Mouse (Mus musculus) heart, embryonic 15.5 days (tissue): Measurements from ENCODE around the gene Spag6. TPM values are rescaled to one million over a fixed set of nuclear protein-coding genes. Genes with fewer than 3 reads are reported as not detected.

Source experiments
- ATAC-seq: fragments of 200-750 bp; cut with Nextera tagmentation; replicated peaks from 2 replicates; pipeline ENCODE4 v1.8.0; 2017; ENCODE audit warnings: low read depth, moderate TSS enrichment; ENCODE audit not compliant: insufficient number of reproducible peaks, insufficient read depth, low FRiP score
- H3K27ac ChIP-seq: fragments of 300-500 bp; sonication (generic); 2 replicates; pipeline ENCODE4 v1.5.1; 2015; ENCODE audit warnings: mild to moderate bottlenecking, inconsistent platforms
- H3K27me3 ChIP-seq: fragments of 300-500 bp; sonication (generic); 2 replicates; pipeline ENCODE4 v1.6.1; 2015; ENCODE audit warnings: inconsistent platforms
- H3K36me3 ChIP-seq: fragments of 300-500 bp; sonication (generic); 2 replicates; pipeline ENCODE4 v1.6.1; 2015; ENCODE audit warnings: mild to moderate bottlenecking, inconsistent platforms
- H3K4me1 ChIP-seq: fragments of 300-500 bp; sonication (generic); replicated peaks from 2 replicates; pipeline ENCODE4 v1.6.1; 2015; ENCODE audit warnings: inconsistent platforms
- H3K4me2 ChIP-seq: fragments of 300-500 bp; sonication (generic); 2 replicates; pipeline ENCODE4 v1.6.1; 2015; ENCODE audit warnings: inconsistent platforms, mild to moderate bottlenecking, moderate library complexity
- H3K4me3 ChIP-seq: fragments of 300-500 bp; sonication (generic); 2 replicates; pipeline ENCODE4 v1.5.1; 2015; ENCODE audit warnings: mild to moderate bottlenecking, inconsistent platforms
- H3K9ac ChIP-seq: fragments of 300-500 bp; sonication (generic); 2 replicates; pipeline ENCODE4 v1.6.1; 2015; ENCODE audit warnings: mild to moderate bottlenecking, inconsistent platforms
- H3K9me3 ChIP-seq: fragments of 300-500 bp; sonication (generic); replicated peaks from 2 replicates; pipeline ENCODE4 v1.6.1; 2016; ENCODE audit warnings: inconsistent platforms
- WGBS: fragments of 180-500 bp; shearing (Covaris S2); methylation state at CpG from one replicate; pipeline ENCODE4 v1.1.7; 2015; ENCODE audit warnings: mixed read lengths; 5-methylcytosine and 5-hydroxymethylcytosine counted together
- polyA plus RNA-seq: library from polyadenylated mRNA; unstranded; fragments of >200 nt; fragmentation: Nextera tagmentation; extraction: Ambion mirVana; gene quantifications from 2 replicates; pipeline ENCODE4 v1.2.1, GENCODE M21; 2015

Gene Spag6
- polyA plus RNA-seq, 1 experiment from 2014 or later = 0.06 TPM

DNA sequence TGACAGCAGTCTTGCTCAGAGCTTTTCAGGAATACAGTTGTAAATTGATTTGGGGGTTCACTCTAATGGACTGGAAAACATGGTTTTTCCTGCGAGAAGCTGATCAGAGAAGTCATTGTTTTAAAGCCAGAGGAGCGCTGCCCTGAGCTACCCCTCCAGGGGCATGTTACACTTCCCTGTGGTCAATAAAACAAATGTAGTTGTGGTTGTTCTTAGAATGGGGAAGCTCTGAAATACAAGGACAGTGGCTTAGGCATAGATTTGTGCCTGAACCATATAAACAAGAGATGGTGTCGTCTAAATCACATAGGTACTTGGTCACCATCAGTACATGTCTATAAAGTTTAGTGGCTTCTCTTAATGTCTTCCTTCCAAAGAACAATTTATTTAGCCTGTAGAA is 86.0 kb downstream of the Spag6 start:
- WGBS = 81% methylated on average over 3 of the region's 3 CpGs
- no peaks in the 10 kb centered on the region for H3K9me3 ChIP-seq
- no peaks in the 10 kb centered on the region for H3K36me3 ChIP-seq
- no peak overlapping the region for H3K9ac ChIP-seq
- H3K27me3 ChIP-seq = no peaks in the 10 kb centered on the region
- H3K4me2 ChIP-seq = no peak overlapping the region
- H3K27ac ChIP-seq = no peak overlapping the region
- peaks cover 17% of the 10 kb centered on the region for H3K4me1 ChIP-seq
- ATAC-seq = no peak
- no peak overlapping the region for H3K4me3 ChIP-seq

DNA sequence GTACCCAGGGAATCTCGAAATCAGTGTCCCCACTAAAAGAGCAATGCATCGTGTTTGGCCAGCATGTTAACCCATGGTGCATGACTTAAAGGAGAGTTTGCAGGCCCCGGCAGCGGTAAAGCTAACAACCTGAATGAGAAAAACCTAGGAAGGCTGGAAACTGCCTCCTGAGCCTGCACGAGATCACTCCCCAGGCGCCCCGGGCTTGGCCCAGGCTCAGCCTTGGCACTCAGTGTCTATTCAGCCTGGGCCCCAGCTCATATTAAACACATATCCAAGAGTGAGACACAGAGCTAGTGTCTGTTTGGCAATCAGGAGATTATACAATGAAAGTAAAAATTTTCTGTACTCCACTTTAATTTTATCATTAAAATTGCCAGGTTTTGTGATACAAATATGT is 87.5 kb downstream of the Spag6 start:
- peaks cover 16% of the 10 kb centered on the region for H3K4me1 ChIP-seq
- no peaks in the 10 kb centered on the region for H3K27me3 ChIP-seq
- ATAC-seq = no peak
- WGBS = 82% methylated on average over 7 of the region's 7 CpGs
- H3K9ac ChIP-seq = no peak overlapping the region
- H3K36me3 ChIP-seq = no peaks in the 10 kb centered on the region
- no peak overlapping the region for H3K4me3 ChIP-seq
- no peaks in the 10 kb centered on the region for H3K9me3 ChIP-seq
- H3K27ac ChIP-seq = no peak overlapping the region
- no peak overlapping the region for H3K4me2 ChIP-seq

DNA sequence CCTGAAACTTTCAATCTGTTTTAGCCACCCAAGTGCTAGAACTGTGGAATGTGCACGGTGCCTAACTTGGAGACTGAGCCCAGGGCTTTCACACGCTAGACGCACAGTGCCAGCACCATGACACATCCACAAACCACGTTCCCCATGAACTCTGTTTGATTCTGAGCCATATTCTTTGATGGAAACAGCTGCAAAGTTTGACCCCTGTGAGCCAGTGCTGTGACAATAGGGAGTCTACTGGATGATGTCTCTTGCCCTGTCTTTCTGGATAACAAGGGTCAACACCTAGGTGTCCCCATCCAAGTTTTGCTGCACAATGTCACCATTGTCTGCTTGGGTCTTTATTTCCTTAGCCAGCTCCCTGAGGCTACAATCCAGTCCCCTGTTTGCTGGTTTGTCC is 100.4 kb downstream of the Spag6 start:
- Histone ChIP-seq H3K27me3 (peaks cover 15% of the 10 kb centered on the region), H3K4me1 (no peaks in the 10 kb centered on the region), H3K36me3 (no peaks in the 10 kb centered on the region), H3K4me3 (no peak overlapping the region), H3K27ac (no peak overlapping the region), H3K4me2 (no peak overlapping the region), H3K9ac (no peak overlapping the region), H3K9me3 (no peaks in the 10 kb centered on the region)
- ATAC-seq = no peak
- WGBS = 74% methylated on average over 4 of the region's 4 CpGs

DNA sequence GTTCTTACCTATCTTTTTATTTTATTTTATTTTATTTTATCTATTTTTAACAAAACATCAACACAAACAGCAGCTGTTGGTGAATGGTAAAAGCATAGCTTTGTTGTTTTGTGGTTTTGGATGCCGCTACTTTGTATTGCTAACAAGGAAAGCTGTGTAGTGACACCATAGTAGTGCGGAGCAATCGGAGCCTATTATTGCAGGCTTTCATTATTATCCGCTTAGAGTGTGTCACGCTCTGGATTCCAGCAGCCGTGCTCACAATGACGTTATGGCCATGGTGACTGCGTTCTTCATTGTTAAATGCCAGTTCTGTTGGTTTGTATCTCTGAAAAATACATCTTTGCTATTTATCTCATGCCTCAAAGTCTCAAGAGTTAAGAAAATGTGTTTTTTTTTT is 103.9 kb downstream of the Spag6 start:
- no peaks in the 10 kb centered on the region for H3K36me3 ChIP-seq
- H3K9me3 ChIP-seq = no peaks in the 10 kb centered on the region
- H3K27me3 ChIP-seq = peaks cover 48% of the 10 kb centered on the region
- no peak for ATAC-seq
- no peak overlapping the region for H3K4me3 ChIP-seq
- no peak overlapping the region for H3K27ac ChIP-seq
- 79% methylated on average over 8 of the region's 8 CpGs for WGBS
- H3K4me2 ChIP-seq = no peak overlapping the region
- H3K4me1 ChIP-seq = peaks cover 24% of the 10 kb centered on the region
- no peak overlapping the region for H3K9ac ChIP-seq

DNA sequence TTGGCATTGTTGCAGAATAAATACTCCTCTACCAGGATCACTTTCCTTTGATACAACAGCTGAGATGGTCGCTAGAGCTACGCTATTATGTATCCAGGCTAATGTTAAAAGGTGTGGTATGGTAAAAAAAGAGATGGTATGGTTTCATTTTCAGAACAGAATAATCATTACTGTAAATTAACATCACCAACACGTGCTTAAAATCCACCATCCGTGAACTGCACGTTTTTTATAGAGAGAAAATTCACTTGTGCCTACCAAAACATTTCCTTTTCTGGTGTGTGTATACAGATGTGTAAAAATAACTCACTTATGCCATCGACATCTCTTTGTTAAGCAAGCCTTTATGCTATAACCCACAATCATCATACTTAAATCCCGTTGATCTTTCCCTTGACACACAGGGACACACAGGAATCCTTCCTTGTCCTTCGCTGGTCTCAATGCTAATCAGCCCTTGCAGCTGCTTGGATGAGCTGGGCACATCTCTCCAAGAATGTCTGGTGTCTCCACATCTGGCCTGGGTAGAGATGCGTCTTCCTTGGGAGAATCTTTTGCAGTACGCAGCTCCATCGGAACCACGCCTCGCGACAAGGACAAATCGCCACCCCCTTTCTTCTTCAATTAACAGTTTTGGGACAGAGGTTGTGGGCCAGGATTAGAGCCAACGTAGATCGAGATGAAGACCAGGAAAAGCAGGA is 105.6 kb downstream of the Spag6 start:
- Histone ChIP-seq H3K4me1 (peaks cover 24% of the 10 kb centered on the region), H3K4me2 (peak overlapping the region; percentile 87), H3K9me3 (no peaks in the 10 kb centered on the region), H3K36me3 (no peaks in the 10 kb centered on the region), H3K27me3 (peaks cover 62% of the 10 kb centered on the region), H3K4me3 (peak overlapping the region; percentile 47), H3K27ac (no peak overlapping the region), H3K9ac (0 out of 2 replicates have a peak overlapping the region, but pooled peaks have one; percentile 20)
- WGBS = 14% methylated on average over 17 of the region's 17 CpGs
- no peak for ATAC-seq

Other genes starting within 250 kb of the Spag6 start
- 177 and 206 TPM in 2 replicates for gene Commd3, start 21.6 kb upstream of the Spag6 start, polyA plus RNA-seq
- 14.0 and 15.1 TPM in 2 replicates for gene Bmi1, start 17.0 kb upstream of the Spag6 start, polyA plus RNA-seq